Mouse (Mus musculus): Measurements from ENCODE around the gene Cacna2d3. TPM values are rescaled to one million over a fixed set of nuclear protein-coding genes. Genes with fewer than 3 reads are reported as not detected.

Gene Cacna2d3
- polyA plus RNA-seq, 1 experiment from 2014 or later: 38.5 TPM

GRCm38 (mm10) chr14:29227959-29228358, 493.7 kb downstream of the Cacna2d3 start:
- Histone ChIP-seq H3K27me3 (ENCODE audit: control insufficient read depth, insufficient read depth, low read length) (no peaks in the 10 kb centered on the region), H3K36me3 (ENCODE audit: control insufficient read depth, insufficient read depth, low read length) (no peaks in the 10 kb centered on the region), H3K4me3 (replicated peaks; ENCODE audit: low read depth, low read length) (no peak overlapping the region), H3K4me2 (ENCODE audit: low read length) (no peak overlapping the region), H3K27ac (replicated peaks; ENCODE audit: low read depth, low read length) (no peak overlapping the region), H3K9ac (replicated peaks; ENCODE audit: low read length) (no peak overlapping the region), H3K9me3 (ENCODE audit: control insufficient read depth, low read length) (no peaks in the 10 kb centered on the region), H3K4me1 (ENCODE audit: control insufficient read depth, insufficient read depth, low read length) (peaks cover 23% of the 10 kb centered on the region)
- no peak for DNase-seq
- ATAC-seq (ENCODE audit: low FRiP score, low TSS enrichment): no peak
- WGBS: 90% methylated on average over 2 of the region's 2 CpGs

DNA sequence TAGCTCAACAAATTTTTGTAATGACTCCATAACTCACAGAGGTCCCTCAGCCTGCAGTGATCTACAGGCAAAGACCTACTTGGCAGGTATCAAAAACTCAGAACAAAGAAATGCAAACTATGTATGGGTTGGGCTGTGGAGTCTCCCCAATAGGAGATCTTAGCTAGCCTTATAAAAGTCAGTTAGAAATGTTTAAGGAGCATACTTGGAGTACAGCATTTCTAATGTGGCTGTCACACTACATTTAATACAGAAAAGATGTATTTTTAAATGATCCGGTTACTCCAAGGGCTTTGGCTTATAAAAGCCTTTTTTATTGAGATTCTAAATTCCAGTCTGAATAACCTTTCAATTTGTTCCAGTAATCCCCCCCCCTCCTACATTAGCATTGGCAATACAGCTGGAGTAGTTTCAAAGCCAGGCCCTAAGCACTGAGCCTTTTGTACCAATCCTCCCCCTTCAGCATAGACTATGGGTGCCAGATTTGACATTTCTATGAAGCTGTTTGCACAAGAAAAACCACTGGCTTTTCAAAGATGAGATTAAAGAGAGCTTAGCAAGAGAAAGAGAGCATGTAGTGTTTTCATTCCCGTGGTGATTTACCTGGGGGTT, 495.8 kb downstream of the Cacna2d3 start:
- ATAC-seq (ENCODE audit: low FRiP score, low TSS enrichment): no peak
- Histone ChIP-seq H3K27ac (replicated peaks; ENCODE audit: low read depth, low read length) (no peak overlapping the region), H3K4me2 (ENCODE audit: low read length) (no peak overlapping the region), H3K4me1 (ENCODE audit: control insufficient read depth, insufficient read depth, low read length) (peaks cover 23% of the 10 kb centered on the region), H3K36me3 (ENCODE audit: control insufficient read depth, insufficient read depth, low read length) (no peaks in the 10 kb centered on the region), H3K27me3 (ENCODE audit: control insufficient read depth, insufficient read depth, low read length) (no peaks in the 10 kb centered on the region), H3K9ac (replicated peaks; ENCODE audit: low read length) (no peak overlapping the region), H3K4me3 (replicated peaks; ENCODE audit: low read depth, low read length) (no peak overlapping the region), H3K9me3 (ENCODE audit: control insufficient read depth, low read length) (no peaks in the 10 kb centered on the region)
- WGBS: 8% methylated on average over 2 of the region's 2 CpGs
- DNase-seq: peak; percentile 64

GRCm38 (mm10) chr14:29223012-29223411, 498.7 kb downstream of the Cacna2d3 start:
- Histone ChIP-seq H3K36me3 (ENCODE audit: control insufficient read depth, insufficient read depth, low read length) (no peaks in the 10 kb centered on the region), H3K4me3 (replicated peaks; ENCODE audit: low read depth, low read length) (no peak overlapping the region), H3K9ac (replicated peaks; ENCODE audit: low read length) (no peak overlapping the region), H3K4me2 (ENCODE audit: low read length) (no peak overlapping the region), H3K9me3 (ENCODE audit: control insufficient read depth, low read length) (no peaks in the 10 kb centered on the region), H3K27me3 (ENCODE audit: control insufficient read depth, insufficient read depth, low read length) (no peaks in the 10 kb centered on the region), H3K27ac (replicated peaks; ENCODE audit: low read depth, low read length) (no peak overlapping the region), H3K4me1 (ENCODE audit: control insufficient read depth, insufficient read depth, low read length) (0 out of 2 replicates have a peak, but pooled peaks cover 4% of the 10 kb centered on the region)
- no peak for DNase-seq
- WGBS: 83% methylated on average over 1 of the region's 1 CpGs
- ATAC-seq (ENCODE audit: low FRiP score, low TSS enrichment): no peak

DNA sequence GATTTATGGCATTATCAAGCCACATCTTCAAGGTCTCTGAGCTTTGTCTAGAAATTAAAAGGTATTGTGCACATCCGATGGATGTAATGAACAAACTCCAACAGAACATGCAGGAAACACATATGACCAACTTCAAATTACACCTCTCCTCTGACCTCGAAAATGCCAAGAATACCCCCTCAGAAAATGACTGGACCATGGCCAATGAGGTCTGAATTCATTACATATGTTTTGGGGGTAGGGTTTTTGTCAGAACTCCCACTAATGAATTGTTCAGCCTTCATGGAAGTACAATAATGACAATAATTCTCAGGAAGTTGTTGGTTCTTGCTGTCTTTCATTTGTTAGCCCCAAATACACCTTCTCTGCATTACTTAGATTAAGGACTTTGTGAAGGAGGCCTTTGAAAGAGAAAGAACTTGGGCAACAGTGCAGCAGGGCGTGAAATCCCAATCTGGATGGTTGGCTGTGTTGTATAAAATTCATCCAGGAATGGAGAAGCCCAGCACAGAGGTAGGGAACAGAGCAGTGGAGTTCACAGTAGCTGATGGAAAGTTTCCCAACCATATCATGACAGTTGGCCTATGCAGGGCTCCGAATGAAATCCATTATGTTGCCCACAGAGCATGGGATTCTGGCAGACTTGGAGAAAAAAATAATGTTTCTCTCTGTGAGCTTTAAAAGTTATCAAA, 499.3 kb downstream of the Cacna2d3 start:
- no peak for ATAC-seq (ENCODE audit: low FRiP score, low TSS enrichment)
- Histone ChIP-seq H3K4me1 (ENCODE audit: control insufficient read depth, insufficient read depth, low read length) (0 out of 2 replicates have a peak, but pooled peaks cover 4% of the 10 kb centered on the region), H3K4me3 (replicated peaks; ENCODE audit: low read depth, low read length) (no peak overlapping the region), H3K9me3 (ENCODE audit: control insufficient read depth, low read length) (no peaks in the 10 kb centered on the region), H3K9ac (replicated peaks; ENCODE audit: low read length) (no peak overlapping the region), H3K36me3 (ENCODE audit: control insufficient read depth, insufficient read depth, low read length) (no peaks in the 10 kb centered on the region), H3K4me2 (ENCODE audit: low read length) (no peak overlapping the region), H3K27me3 (ENCODE audit: control insufficient read depth, insufficient read depth, low read length) (no peaks in the 10 kb centered on the region), H3K27ac (replicated peaks; ENCODE audit: low read depth, low read length) (no peak overlapping the region)
- DNase-seq: peak; percentile 25
- 41% methylated on average over 4 of the region's 4 CpGs for WGBS

GRCm38 (mm10) chr14:29216106-29216505, 505.6 kb downstream of the Cacna2d3 start:
- no peak for DNase-seq
- 73% methylated on average over 1 of the region's 1 CpGs for WGBS
- Histone ChIP-seq H3K27me3 (ENCODE audit: control insufficient read depth, insufficient read depth, low read length) (no peaks in the 10 kb centered on the region), H3K9me3 (ENCODE audit: control insufficient read depth, low read length) (no peaks in the 10 kb centered on the region), H3K4me2 (ENCODE audit: low read length) (no peak overlapping the region), H3K4me3 (replicated peaks; ENCODE audit: low read depth, low read length) (no peak overlapping the region), H3K9ac (replicated peaks; ENCODE audit: low read length) (no peak overlapping the region), H3K36me3 (ENCODE audit: control insufficient read depth, insufficient read depth, low read length) (no peaks in the 10 kb centered on the region), H3K4me1 (ENCODE audit: control insufficient read depth, insufficient read depth, low read length) (no peaks in the 10 kb centered on the region), H3K27ac (replicated peaks; ENCODE audit: low read depth, low read length) (no peak overlapping the region)
- ATAC-seq (ENCODE audit: low FRiP score, low TSS enrichment): no peak

- WGBS: 4% methylated on average over 1 of the region's 1 CpGs
- peaks cover 5% of the 10 kb centered on the region; the same call in 1 of the 2 replicates for H3K4me1 ChIP-seq (ENCODE audit: control insufficient read depth, insufficient read depth, low read length)
- no peak overlapping the region for H3K27ac ChIP-seq (replicated peaks; ENCODE audit: low read depth, low read length)
- no peaks in the 10 kb centered on the region for H3K9me3 ChIP-seq (ENCODE audit: control insufficient read depth, low read length)
- H3K4me2 ChIP-seq (ENCODE audit: low read length): no peak overlapping the region
- DNase-seq: no peak
- ATAC-seq (ENCODE audit: low FRiP score, low TSS enrichment): no peak; the same call in 1 of the 2 replicates
- no peaks in the 10 kb centered on the region for H3K36me3 ChIP-seq (ENCODE audit: control insufficient read depth, insufficient read depth, low read length)
- no peak overlapping the region for H3K4me3 ChIP-seq (replicated peaks; ENCODE audit: low read depth, low read length)
- no peaks in the 10 kb centered on the region for H3K27me3 ChIP-seq (ENCODE audit: control insufficient read depth, insufficient read depth, low read length)
- H3K9ac ChIP-seq (replicated peaks; ENCODE audit: low read length): no peak overlapping the region
Measured at GRCm38 (mm10) chr14:29204967-29205268, 516.7 kb downstream of the Cacna2d3 start.

- Histone ChIP-seq H3K27ac (replicated peaks; ENCODE audit: low read depth, low read length) (no peak overlapping the region), H3K4me3 (replicated peaks; ENCODE audit: low read depth, low read length) (no peak overlapping the region), H3K36me3 (ENCODE audit: control insufficient read depth, insufficient read depth, low read length) (no peaks in the 10 kb centered on the region), H3K9ac (replicated peaks; ENCODE audit: low read length) (no peak overlapping the region), H3K4me1 (ENCODE audit: control insufficient read depth, insufficient read depth, low read length) (peaks cover 5% of the 10 kb centered on the region; the same call in 1 of the 2 replicates), H3K27me3 (ENCODE audit: control insufficient read depth, insufficient read depth, low read length) (no peaks in the 10 kb centered on the region), H3K9me3 (ENCODE audit: control insufficient read depth, low read length) (no peaks in the 10 kb centered on the region), H3K4me2 (ENCODE audit: low read length) (no peak overlapping the region)
- 27% methylated on average over 10 of the region's 10 CpGs for WGBS
- DNase-seq (peak; percentile 79), ATAC-seq (ENCODE audit: low FRiP score, low TSS enrichment) (peak; percentile 86; the same call in 1 of the 2 replicates)
Measured at GRCm38 (mm10) chr14:29204236-29204966, 517.3 kb downstream of the Cacna2d3 start.

GRCm38 (mm10) chr14:29196171-29196570, 525.5 kb downstream of the Cacna2d3 start:
- DNase-seq: no peak
- H3K9ac ChIP-seq (replicated peaks; ENCODE audit: low read length): no peak overlapping the region
- no peak for ATAC-seq (ENCODE audit: low FRiP score, low TSS enrichment)

More at GRCm38 (mm10) chr14:29196171-29196570, 525.5 kb downstream of the Cacna2d3 start:
- Histone ChIP-seq H3K9me3 (ENCODE audit: control insufficient read depth, low read length) (no peaks in the 10 kb centered on the region), H3K36me3 (ENCODE audit: control insufficient read depth, insufficient read depth, low read length) (no peaks in the 10 kb centered on the region), H3K27ac (replicated peaks; ENCODE audit: low read depth, low read length) (no peak overlapping the region), H3K27me3 (ENCODE audit: control insufficient read depth, insufficient read depth, low read length) (no peaks in the 10 kb centered on the region), H3K4me3 (replicated peaks; ENCODE audit: low read depth, low read length) (no peak overlapping the region), H3K4me1 (ENCODE audit: control insufficient read depth, insufficient read depth, low read length) (no peaks in the 10 kb centered on the region), H3K4me2 (ENCODE audit: low read length) (no peak overlapping the region)

Measured in midbrain, embryonic 14.5 days (tissue).